Mouse (Mus musculus): ENCODE measurements around the gene Crybg2.
A peak's percentile ranks its signal among the peaks of the same experiment; 100 is the strongest.

Gene Crybg2

GRCm38 (mm10) chr4:134119644-134120043, 59.0 kb downstream of the Crybg2 start:
- DNase-seq (ENCODE audit: low read depth, low spot score): peak; percentile 91

GRCm38 (mm10) chr4:134120192-134120805, 59.7 kb downstream of the Crybg2 start:
- no peak for DNase-seq (ENCODE audit: low read depth, low spot score)

GRCm38 (mm10) chr4:134120916-134121315, 60.3 kb downstream of the Crybg2 start:
- DNase-seq (ENCODE audit: low read depth, low spot score): no peak

GRCm38 (mm10) chr4:134121571-134121970, 61.0 kb downstream of the Crybg2 start:
- no peak for DNase-seq (ENCODE audit: low read depth, low spot score)

- no peak for DNase-seq (ENCODE audit: low read depth, low spot score)
Measured at GRCm38 (mm10) chr4:134122281-134122680, 61.7 kb downstream of the Crybg2 start.

GRCm38 (mm10) chr4:134123147-134123546, 62.5 kb downstream of the Crybg2 start:
- no peak for DNase-seq (ENCODE audit: low read depth, low spot score)

GRCm38 (mm10) chr4:134123680-134124551, 63.3 kb downstream of the Crybg2 start:
- DNase-seq (ENCODE audit: low read depth, low spot score): peak; percentile 76

GRCm38 (mm10) chr4:134125383-134126060, 64.9 kb downstream of the Crybg2 start:
- DNase-seq (ENCODE audit: low read depth, low spot score): no peak

- DNase-seq (ENCODE audit: low read depth, low spot score): peak; percentile 52
Measured at GRCm38 (mm10) chr4:134126300-134127120, 65.9 kb downstream of the Crybg2 start.

GRCm38 (mm10) chr4:134127121-134127455, 66.5 kb downstream of the Crybg2 start:
- no peak for DNase-seq (ENCODE audit: low read depth, low spot score)

GRCm38 (mm10) chr4:134127793-134128192, 67.2 kb downstream of the Crybg2 start:
- DNase-seq (ENCODE audit: low read depth, low spot score): no peak

- DNase-seq (ENCODE audit: low read depth, low spot score): peak; percentile 90
Measured at GRCm38 (mm10) chr4:134128221-134128982, 67.8 kb downstream of the Crybg2 start, which contains the start of gene Sh3bgrl3. Gene Sh3bgrl3, minus strand, starts transcription at chr4:134128789.

GRCm38 (mm10) chr4:134128983-134129362, 68.4 kb downstream of the Crybg2 start:
- peak; percentile 70 for DNase-seq (ENCODE audit: low read depth, low spot score)

- DNase-seq (ENCODE audit: low read depth, low spot score): no peak
Measured at GRCm38 (mm10) chr4:134129482-134129881, 68.9 kb downstream of the Crybg2 start.

- no peak for DNase-seq (ENCODE audit: low read depth, low spot score)
Measured at GRCm38 (mm10) chr4:134132117-134132516, 71.5 kb downstream of the Crybg2 start.

- no peak for DNase-seq (ENCODE audit: low read depth, low spot score)
Measured at GRCm38 (mm10) chr4:134132519-134133095, 72.0 kb downstream of the Crybg2 start.

- no peak for DNase-seq (ENCODE audit: low read depth, low spot score)
Measured at GRCm38 (mm10) chr4:134136280-134136926, 75.8 kb downstream of the Crybg2 start.

- DNase-seq (ENCODE audit: low read depth, low spot score): peak; percentile 71
Measured at GRCm38 (mm10) chr4:134138857-134139256, 78.2 kb downstream of the Crybg2 start.
